Mouse (Mus musculus) gastrocnemius, postnatal 10 days (tissue): ENCODE results near the gene Selenoi. TPM values are rescaled to one million over a fixed set of nuclear protein-coding genes. Genes with fewer than 3 reads are reported as not detected.

ENCODE experiments used
- DNase-seq: peaks from one replicate; pipeline ENCODE4 v3.0.0; 2021; ENCODE audit warnings: mixed read lengths
- total RNA-seq, 2 experiments: library from RNA; stranded (reverse); gene quantifications; 2 replicates each; pipeline ENCODE4 v1.2.3; 2021

Gene Selenoi
- total RNA-seq, 2 experiments from 2014 or later, result 11.9 to 15.3 TPM

GRCm38 (mm10) chr5:30235641-30236126, 3.3 kb downstream of the Selenoi start:
- no peak for DNase-seq

- DNase-seq, result no peak
These were observed 6.2 kb downstream of the Selenoi start for GRCm38 (mm10) chr5:30238533-30238932.

- no peak for DNase-seq
These were observed 8.2 kb downstream of the Selenoi start for GRCm38 (mm10) chr5:30240552-30240951.

- DNase-seq, result no peak
These were observed 10.0 kb downstream of the Selenoi start for GRCm38 (mm10) chr5:30242410-30242809.

GRCm38 (mm10) chr5:30243741-30244140, 11.4 kb downstream of the Selenoi start:
- DNase-seq, result no peak

GRCm38 (mm10) chr5:30245861-30246416, 13.6 kb downstream of the Selenoi start:
- no peak for DNase-seq

- no peak for DNase-seq
These were observed 15.3 kb downstream of the Selenoi start for GRCm38 (mm10) chr5:30247666-30248065.

- no peak for DNase-seq
These were observed 23.4 kb downstream of the Selenoi start for GRCm38 (mm10) chr5:30255567-30256354.

- DNase-seq, result no peak
These were observed 26.4 kb downstream of the Selenoi start for GRCm38 (mm10) chr5:30258776-30259175.

- peak; percentile 21 for DNase-seq
These were observed 38.3 kb downstream of the Selenoi start for GRCm38 (mm10) chr5:30270571-30271190.

- peak; percentile 45 for DNase-seq
These were observed 39.4 kb downstream of the Selenoi start for GRCm38 (mm10) chr5:30271599-30272281.

GRCm38 (mm10) chr5:30276361-30276760, 44.0 kb downstream of the Selenoi start:
- DNase-seq, result no peak

GRCm38 (mm10) chr5:30278952-30279351, 46.6 kb downstream of the Selenoi start:
- DNase-seq, result no peak

GRCm38 (mm10) chr5:30279446-30279845, 47.1 kb downstream of the Selenoi start:
- no peak for DNase-seq

GRCm38 (mm10) chr5:30280864-30281263, 48.5 kb downstream of the Selenoi start:
- DNase-seq, result no peak

- DNase-seq, result peak; percentile 31
These were observed 48.9 kb downstream of the Selenoi start, which contains the start of gene Drc1 for GRCm38 (mm10) chr5:30281291-30281732. Gene Drc1 (plus strand): TSS chr5:30281388.

- DNase-seq, result no peak
These were observed 53.8 kb downstream of the Selenoi start for GRCm38 (mm10) chr5:30285944-30286799.

- DNase-seq, result no peak
These were observed 54.9 kb downstream of the Selenoi start for GRCm38 (mm10) chr5:30287106-30287882.
